Mouse (Mus musculus) heart, postnatal 0 days (tissue): ENCODE measurements around the gene Csnk1e.

Source experiments
- CTCF ChIP-seq: IDR thresholded peaks from 2 replicates; pipeline ENCODE4 v1.5.1; 2016; ENCODE audit warnings: antibody characterized with exemption, control low read depth, low read depth
- EP300 ChIP-seq: IDR thresholded peaks from 2 replicates; pipeline ENCODE4 v1.6.1; 2016; ENCODE audit warnings: antibody characterized with exemption, low read depth

- TF ChIP-seq EP300: no peak
- no peak; the same call in 1 of the 2 replicates for TF ChIP-seq CTCF
Measured at GRCm38 (mm10) chr15:79411363-79412065, 43.9 kb downstream of the Csnk1e start.
